Mouse (Mus musculus) CD4-positive, CD25-positive, alpha-beta regulatory T cell (primary cell): Measurements from ENCODE around the gene Kcnj10. TPM values are rescaled to one million over a fixed set of nuclear protein-coding genes. Genes with fewer than 3 reads are reported as not detected.

ENCODE experiments used
- polyA plus RNA-seq: library from polyadenylated mRNA; unstranded; fragments of 100-300 nt; shearing (Covaris generic); gene quantifications from one replicate; pipeline ENCODE4 v1.2.1, GENCODE M21; 2017

Gene Kcnj10
- polyA plus RNA-seq, result not detected

GRCm38 (mm10) chr1:172340729-172341321 lies at the start of gene Kcnj10:
TSS of gene Kcnj10 (plus strand) at chr1:172341210.

GRCm38 (mm10) chr1:172297611-172298537 lies 43.1 kb upstream of the Kcnj10 start, which contains the start of gene Atp1a2:
TSS of gene Atp1a2 (minus strand) at chr1:172298064.

GRCm38 (mm10) chr1:172329131-172329530 lies 11.9 kb upstream of the Kcnj10 start, which contains the start of gene Kcnj9:
TSS of gene Kcnj9 (minus strand) at chr1:172329318.

GRCm38 (mm10) chr1:172376198-172376667 lies 35.2 kb downstream of the Kcnj10 start, which contains the start of gene Pigm:
TSS of gene Pigm (plus strand) at chr1:172376546.

Other genes with a start within 250 kb of the Kcnj10 start
- 62.8 TPM for gene Pex19, start 214.5 kb upstream of the Kcnj10 start, polyA plus RNA-seq
- 154 TPM for gene Dcaf8, start 193.1 kb upstream of the Kcnj10 start, polyA plus RNA-seq
- gene Pea15a, start 134.4 kb upstream of the Kcnj10 start, polyA plus RNA-seq, result 71.5 TPM
- gene Casq1, start 121.3 kb upstream of the Kcnj10 start, polyA plus RNA-seq, result not detected
- gene Atp1a4, start 82.8 kb upstream of the Kcnj10 start, polyA plus RNA-seq, result not detected
- 30.5 TPM for gene Igsf8, start 79.6 kb upstream of the Kcnj10 start, polyA plus RNA-seq
- gene Atp1a2, start 43.1 kb upstream of the Kcnj10 start, polyA plus RNA-seq, result 0.77 TPM
- not detected for gene Kcnj9, start 11.9 kb upstream of the Kcnj10 start, polyA plus RNA-seq
- 9.4 TPM for gene Pigm, start 35.3 kb downstream of the Kcnj10 start, polyA plus RNA-seq
- gene Slamf9, start 134.1 kb downstream of the Kcnj10 start, polyA plus RNA-seq, result not detected
- 2.0 TPM for gene Igsf9, start 140.6 kb downstream of the Kcnj10 start, polyA plus RNA-seq
- gene Tagln2, start 158.8 kb downstream of the Kcnj10 start, polyA plus RNA-seq, result 262 TPM
- 0.07 TPM for gene Cfap45, start 179.6 kb downstream of the Kcnj10 start, polyA plus RNA-seq
- gene Vsig8, start 214.7 kb downstream of the Kcnj10 start, polyA plus RNA-seq, result not detected
- gene Slamf8, start 249.4 kb downstream of the Kcnj10 start, polyA plus RNA-seq, result 0.18 TPM